Mouse (Mus musculus): Measurements from ENCODE around the gene Mxd4.

GRCm38 (mm10) chr5:34189521-34189920 lies 2.0 kb upstream of the Mxd4 start:
- TF ChIP-seq EP300 (optimal IDR thresholded peaks at IDR 0.05) = no peak
- TF ChIP-seq CTCF (IDR thresholded peaks at IDR 0.05; ENCODE audit: low read depth) = no peak

All from stomach, postnatal 0 days (tissue).